Mouse (Mus musculus) erythroblast, adult 5-6 weeks (primary cell): ENCODE results near the gene Mgat4b. TPM values are rescaled to one million over a fixed set of nuclear protein-coding genes. Genes with fewer than 3 reads are reported as not detected.

Experiments
- ATAC-seq: replicated peaks from 2 replicates; pipeline ENCODE4 v1.8.0; 2016; ENCODE audit warnings: moderate number of reproducible peaks, mild to moderate bottlenecking, moderate TSS enrichment, inconsistent platforms; ENCODE audit not compliant: poor library complexity, low FRiP score, severe bottlenecking
- total RNA-seq, 2 experiments: library from RNA; stranded (forward) in 1 of 2; stranded (reverse) in 1 of 2; fragments of 150-400 nt in 1 of 2; fragments of 200-764, 138-1000 nt in 1 of 2; gene quantifications; 2 replicates each; pipeline versions ENCODE4 v1.2.3 to v1.2.4; 2015 to 2017; ENCODE audit warnings: low replicate concordance in 2 of 2

Gene Mgat4b
- total RNA-seq, 2 experiments from 2014 or later: 5.1 to 7.1 TPM

GRCm38 (mm10) chr11:50222559-50223276 is 12.0 kb downstream of the Mgat4b start:
- no peak for ATAC-seq

GRCm38 (mm10) chr11:50223783-50224662 is 13.3 kb downstream of the Mgat4b start:
- ATAC-seq: no peak

GRCm38 (mm10) chr11:50224671-50225530 is 14.2 kb downstream of the Mgat4b start:
- peak; percentile 87 for ATAC-seq

- ATAC-seq: peak; percentile 12
Observed at GRCm38 (mm10) chr11:50225611-50226378, 15.1 kb downstream of the Mgat4b start.

- ATAC-seq: no peak
Observed at GRCm38 (mm10) chr11:50226406-50226805, 15.7 kb downstream of the Mgat4b start.

DNA sequence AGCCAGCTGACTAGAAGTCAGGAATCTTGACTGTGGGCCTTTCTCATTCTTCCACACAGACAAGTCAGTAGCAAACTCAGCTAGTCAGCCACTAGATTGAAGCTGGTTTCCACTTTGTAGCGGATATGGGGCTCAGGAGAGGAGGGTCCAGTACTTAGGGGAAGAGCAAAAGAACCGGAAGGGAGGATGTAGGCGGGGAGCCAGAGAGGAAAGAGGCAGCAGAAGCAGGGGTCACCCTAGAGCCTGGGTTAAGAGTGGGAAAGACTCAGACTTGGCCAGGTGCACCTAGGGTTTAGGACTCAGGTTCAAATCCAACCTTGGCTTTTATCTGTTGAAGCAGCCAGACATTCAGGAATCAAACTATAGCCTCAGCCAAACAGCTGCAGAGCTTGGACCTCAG is 16.5 kb downstream of the Mgat4b start:
- ATAC-seq: no peak

GRCm38 (mm10) chr11:50227736-50228135 is 17.0 kb downstream of the Mgat4b start:
- ATAC-seq: no peak

- ATAC-seq: no peak
Observed at GRCm38 (mm10) chr11:50228772-50229171, 18.1 kb downstream of the Mgat4b start.

DNA sequence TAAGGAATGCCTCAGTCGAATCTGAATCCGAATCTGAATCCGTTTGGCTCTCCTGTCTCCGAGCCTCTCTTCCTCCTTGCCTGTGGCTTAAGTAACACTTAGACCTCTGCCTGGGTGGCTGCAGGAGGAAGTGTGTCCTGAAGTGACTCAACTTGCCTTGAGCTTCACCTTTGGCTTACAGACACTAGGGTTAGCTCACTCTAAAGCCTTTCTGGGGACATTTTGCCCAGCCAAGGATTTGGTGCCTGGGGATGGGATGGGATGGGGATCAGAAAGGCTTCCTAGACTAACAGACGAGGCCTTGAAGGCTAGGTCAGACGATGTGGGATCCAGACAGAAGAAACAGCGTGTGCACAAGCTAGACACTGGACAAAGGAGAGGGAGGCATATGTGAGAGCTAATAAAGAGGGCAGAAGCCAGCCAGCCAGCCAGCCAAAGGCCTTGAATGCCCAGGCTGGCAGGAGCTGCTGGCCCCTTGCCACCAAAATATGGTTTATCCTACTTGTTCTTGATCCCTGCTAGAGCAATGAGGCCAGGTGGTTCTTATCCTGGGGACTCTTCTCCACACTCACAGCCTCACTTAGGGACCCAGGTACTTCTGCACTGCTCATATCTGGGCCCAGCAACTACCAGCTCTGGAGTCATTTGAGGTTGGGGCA is 18.7 kb downstream of the Mgat4b start:
- no peak for ATAC-seq

DNA sequence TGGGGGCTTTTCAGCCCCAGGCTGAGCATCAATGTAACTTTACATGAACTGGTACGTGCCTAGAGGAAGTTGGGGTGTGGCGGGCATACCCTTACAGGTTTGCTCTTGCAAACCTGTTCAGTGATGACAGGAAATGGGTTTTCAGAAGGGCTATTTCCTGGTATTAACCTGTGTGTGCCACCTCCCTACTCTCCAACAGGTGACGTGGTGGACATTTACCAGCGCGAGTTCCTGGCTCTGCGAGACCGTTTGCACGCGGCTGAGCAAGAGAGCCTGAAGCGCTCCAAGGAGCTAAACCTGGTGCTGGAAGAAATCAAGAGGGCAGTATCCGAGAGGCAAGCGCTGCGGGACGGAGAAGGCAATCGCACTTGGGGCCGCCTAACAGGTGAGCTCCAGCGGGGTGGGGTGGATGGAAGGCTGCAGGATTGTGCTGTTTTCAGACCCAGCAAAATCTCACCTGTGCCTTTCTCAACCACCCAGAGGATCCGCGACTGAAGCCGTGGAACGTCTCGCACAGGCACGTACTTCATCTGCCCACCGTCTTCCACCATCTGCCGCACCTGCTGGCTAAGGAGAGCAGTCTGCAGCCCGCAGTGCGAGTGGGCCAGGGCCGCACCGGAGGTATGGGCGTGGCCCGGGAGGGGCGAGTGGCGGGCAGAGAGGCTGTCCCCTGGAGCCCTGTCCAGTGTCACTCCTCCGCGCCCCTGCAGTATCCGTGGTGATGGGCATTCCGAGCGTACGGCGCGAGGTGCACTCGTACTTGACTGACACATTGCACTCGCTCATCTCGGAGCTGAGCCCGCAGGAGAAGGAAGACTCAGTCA is 20.0 kb downstream of the Mgat4b start:
- no peak for ATAC-seq

- peak; percentile 43 for ATAC-seq
Observed at GRCm38 (mm10) chr11:50231411-50231810, 20.7 kb downstream of the Mgat4b start.

- ATAC-seq: no peak
Observed at GRCm38 (mm10) chr11:50233022-50233421, 22.3 kb downstream of the Mgat4b start.

DNA sequence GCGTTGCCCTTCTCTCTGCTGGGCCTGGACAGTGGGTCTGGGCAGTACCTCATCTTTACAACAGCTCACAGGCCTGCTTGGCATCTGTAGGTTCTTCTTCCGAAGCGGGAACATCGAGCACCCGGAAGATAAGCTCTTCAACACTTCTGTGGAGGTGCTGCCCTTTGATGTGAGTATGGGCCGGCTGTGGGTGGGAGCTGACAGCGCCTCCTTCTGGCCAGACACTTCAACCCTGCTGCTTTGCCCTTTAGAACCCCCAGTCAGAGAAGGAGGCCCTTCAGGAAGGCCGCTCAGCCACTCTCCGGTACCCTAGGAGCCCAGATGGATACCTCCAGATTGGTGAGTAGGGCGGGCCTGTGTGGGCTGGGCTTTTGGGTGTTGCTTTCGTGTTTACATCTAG is 23.3 kb downstream of the Mgat4b start:
- ATAC-seq: no peak

- ATAC-seq: no peak
Observed at GRCm38 (mm10) chr11:50234606-50235005, 23.9 kb downstream of the Mgat4b start.

DNA sequence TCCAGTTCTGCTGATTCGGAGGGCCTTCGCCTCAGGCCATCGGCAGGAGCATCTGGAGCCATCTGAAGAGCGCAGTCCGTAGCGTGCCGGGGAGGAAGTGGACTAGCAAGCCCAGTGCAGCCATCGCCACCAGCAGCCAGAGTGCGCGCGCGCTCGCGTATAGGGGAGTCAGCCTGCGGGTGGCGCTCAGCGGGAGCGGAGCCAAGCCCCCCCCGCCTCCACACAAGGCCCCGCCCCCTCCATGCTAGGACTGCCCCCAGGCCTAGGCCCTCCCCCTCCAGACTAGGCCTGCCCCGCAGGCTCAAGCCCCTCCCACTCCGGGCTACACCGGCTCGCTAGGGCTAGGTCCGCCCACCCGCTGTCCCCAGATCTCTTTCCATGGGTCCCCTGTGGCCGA is 25.8 kb downstream of the Mgat4b start:
- ATAC-seq: peak; percentile 84

- peak; percentile 24 for ATAC-seq
Observed at GRCm38 (mm10) chr11:50236937-50237835, 26.5 kb downstream of the Mgat4b start.

DNA sequence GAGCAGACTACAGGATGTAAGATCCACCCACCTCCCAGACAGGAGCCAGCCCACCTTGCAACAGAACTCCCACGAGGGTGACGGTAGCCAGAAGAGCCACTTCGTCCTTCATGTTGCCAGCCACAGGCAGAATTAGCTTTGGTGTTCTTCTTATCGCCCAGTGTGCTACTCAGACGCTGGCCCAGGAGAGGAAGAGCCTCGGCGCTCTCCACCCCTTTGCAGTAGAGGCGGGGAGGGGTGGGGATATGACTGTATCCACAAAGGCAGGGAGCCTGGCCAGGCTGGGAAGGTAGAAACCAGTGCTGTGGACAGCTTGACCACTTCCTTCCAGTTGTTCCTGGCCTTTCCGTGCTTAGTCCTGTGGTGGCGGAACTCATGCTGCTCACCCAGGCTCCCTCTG is 27.6 kb downstream of the Mgat4b start, which contains the start of gene Ltc4s:
Gene Ltc4s (minus strand): TSS at position 293 of the 400 bp plus-strand sequence.
- ATAC-seq: 0 out of 2 replicates have a peak, but pooled peaks have one; percentile 24
